Mouse (Mus musculus) cerebellum, adult 18-20 months (tissue): ENCODE data around the gene Fgfr2.
A peak's percentile ranks its signal among the peaks of the same experiment; 100 is the strongest.

Experiments
- DNase-seq, 2 experiments: peaks; one replicate each; pipeline ENCODE4 v3.0.0; 2021

The Fgfr2 gene

DNA sequence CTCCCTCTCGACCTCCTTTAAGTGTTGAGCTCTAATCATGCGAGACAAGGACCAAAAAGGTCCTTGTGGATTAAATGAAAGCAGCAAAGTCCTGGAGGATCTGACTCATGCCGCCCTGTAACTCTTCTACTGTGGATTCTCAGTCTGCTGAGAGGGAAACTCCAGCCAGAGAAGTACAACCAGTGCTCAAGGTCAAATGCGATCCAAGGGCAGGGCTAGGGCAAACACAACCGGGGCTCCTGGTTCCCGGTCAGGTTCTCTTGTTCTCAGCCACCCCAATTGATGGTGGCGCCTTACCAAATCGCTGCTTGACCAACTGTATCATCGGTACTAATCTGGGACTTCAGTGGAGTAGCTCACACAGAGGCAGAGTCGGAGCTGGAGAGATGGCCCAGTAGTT, 322.3 kb downstream of the Fgfr2 start:
- DNase-seq: peak in 1 of 2 experiments; percentile 25

DNA sequence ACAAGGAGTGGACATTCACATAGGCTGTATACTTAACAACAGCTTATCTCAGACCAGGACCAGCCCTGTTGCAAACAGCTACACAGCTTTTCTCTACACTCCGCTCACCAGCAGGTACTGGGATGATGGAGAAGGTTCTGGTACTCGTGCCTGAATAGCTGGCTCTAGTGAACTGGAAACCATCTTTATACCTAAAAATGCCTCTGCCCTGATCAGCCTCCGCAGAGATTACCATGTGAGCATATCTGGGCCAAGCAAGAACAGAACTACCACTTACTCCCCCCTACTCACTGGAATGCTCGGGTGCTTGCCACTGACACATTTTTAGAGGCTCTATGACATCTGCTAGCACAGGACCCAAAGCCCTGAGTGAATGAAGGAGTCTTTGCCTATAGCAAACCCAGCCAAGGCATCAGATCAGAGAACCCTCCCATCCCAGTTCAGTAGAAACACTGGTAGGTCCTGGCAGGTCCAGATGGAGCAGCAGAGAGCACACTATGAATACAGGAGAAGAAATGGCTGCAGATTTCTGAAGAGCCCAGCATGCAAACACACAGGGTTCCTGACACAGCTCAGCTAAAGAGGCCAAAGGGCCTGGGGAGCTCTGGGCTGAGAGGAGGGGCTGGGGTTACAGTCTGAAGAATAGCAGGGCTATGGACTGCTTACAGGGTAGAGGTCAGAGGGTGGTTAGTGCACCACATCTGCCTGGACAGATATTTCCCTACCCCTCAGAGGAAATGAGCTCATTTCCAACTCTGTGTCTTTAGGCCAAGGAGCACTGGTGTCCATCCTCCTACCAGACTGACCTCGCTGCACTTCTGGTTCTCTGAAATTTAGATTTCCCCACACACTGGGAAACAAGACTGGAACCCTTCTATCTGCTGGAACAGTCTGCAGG, 323.8 kb downstream of the Fgfr2 start:
- peak; percentile 53 to 66 for DNase-seq

DNA sequence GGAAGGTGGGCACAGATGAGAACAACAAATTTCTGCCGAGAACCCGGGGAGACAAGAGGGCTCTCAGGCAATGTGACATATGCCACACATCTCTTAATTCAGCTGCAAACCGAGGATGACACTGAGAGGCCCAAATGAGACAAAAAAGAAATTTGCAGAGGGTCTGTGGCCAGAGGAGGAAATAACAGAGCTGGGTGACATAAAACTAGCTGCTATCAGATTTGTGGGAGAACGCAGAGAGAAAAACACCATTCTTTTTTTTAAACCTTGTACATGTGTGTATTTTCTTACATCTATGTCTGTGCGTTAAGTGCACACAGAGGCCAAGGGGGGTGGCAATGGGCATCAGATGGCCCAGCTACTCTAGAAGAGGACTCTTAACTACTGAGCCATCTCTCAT, 328.0 kb downstream of the Fgfr2 start:
- no peak for DNase-seq

DNA sequence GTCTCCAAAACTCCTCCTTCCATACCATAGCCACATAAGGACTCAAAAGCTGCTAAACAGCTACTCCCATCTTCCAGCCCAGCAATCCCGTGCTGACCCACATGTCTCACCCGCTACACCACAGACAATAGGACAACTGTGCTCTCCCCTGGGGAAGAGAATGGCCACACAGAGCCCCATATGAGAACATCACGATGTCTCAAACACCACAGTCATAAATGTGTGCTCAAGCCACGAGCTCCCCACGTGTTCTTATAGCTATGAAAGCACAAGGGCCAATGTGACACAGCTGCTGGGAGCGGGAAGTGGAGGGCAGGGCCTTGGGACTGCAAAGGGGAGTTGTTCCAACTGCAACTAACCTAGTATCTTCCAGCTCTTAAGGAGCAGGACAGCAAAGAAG, 329.7 kb downstream of the Fgfr2 start:
- DNase-seq: no peak

DNA sequence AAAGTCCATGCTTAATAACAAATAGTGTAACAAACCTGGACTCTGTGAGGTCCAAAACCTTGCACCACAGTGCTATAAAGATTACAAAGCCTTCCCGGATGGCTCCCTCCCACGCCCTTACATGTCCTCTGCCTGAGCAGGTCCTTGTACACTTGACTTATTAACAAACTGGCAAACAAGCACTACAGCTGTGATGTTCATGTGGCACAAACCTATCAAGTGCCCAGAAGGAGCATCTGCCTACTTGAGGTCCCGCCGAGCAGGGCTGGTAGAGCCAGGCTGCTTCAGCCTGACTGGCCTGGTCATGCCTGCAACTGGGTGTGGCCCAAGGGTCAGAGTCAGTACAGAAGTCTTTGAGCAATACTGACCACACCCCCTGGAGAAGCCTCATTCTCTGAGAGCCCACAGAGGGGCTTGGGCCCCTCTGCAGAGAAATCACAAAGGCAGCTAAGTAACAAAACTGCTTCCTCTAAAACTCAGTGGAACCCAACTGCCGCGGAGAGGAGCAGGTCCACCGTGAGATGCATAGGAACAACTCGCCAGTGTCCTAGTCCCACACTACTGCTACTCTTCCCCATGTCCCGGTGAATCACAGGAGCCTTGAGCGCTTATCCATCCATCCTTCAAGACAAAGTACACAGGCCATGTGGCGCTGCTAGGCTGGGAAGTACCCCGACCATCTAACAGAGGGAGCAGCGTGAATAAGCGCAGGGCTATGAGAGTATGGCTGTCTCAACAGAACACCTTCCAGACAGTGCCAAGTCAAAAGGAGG, 332.5 kb downstream of the Fgfr2 start:
- DNase-seq: no peak

DNA sequence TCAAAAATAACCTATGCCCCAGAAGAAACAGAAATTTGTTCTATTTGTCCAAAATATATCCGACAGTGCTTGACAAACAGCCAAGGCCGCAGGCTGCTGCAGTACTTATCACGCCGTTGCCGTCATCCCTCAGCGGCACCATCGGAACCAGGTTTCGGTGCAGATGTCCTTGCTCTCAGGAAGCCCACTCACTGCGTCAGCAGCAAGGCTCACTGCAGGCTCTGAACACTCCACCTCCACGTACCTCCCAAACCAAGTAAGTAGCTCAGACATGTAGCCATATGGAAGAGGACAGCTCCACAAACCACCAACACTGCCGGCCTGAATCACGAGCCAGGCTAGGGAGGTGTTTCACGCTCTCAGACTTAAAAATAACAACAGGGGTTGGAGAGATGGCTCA, 334.3 kb downstream of the Fgfr2 start:
- DNase-seq: peak; percentile 56 to 66

DNA sequence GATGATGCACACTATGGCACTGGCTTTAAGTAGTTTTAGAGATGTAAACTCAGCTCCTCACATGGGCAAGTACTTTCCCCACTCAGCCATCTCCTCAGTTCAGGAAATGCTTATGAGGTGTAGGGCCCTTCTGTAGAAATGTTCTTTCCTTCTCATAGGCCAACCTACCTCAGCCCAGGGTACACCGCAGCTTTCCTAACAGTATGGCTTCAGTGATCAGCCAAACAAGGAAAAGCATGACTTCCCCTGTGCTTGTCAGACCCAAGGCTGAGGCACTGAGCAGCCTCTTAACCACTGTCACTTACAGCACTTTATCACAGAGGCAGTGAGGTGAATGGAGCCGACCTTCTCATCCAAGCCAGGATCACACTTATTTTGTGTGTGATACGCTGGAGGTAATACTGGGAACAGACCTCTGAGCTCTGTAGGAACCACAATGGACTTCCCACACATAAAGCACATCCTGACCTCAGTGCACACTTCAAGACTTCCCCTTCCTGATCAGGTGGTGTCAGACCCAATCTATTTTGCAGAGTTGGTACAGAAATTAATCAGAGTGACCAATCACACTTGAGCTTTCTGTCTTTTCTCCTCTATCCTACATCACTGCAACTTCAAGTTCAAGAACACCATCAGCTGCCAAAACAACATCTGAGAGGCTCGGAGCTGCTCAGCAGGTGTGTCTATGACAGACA, 335.5 kb downstream of the Fgfr2 start:
- no peak for DNase-seq

DNA sequence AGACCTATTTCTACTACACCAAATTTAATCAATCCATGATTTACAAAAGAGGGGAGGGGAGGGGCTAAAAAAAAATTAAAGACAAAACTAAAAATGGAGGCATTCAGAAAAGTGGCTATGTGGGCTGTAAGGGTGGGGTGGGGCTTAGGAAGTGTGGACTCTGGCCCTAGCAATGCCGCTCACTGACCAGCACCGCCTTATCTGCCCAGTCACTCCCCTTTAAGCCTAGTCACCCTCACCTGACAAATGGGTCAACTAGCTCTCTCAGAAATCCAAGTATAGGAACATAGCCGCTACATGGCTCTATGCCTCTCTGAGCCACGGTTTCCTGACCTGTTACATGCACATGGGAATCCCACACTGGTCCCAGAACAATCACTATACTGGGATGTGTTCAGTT, 336.1 kb downstream of the Fgfr2 start:
- DNase-seq: no peak

DNA sequence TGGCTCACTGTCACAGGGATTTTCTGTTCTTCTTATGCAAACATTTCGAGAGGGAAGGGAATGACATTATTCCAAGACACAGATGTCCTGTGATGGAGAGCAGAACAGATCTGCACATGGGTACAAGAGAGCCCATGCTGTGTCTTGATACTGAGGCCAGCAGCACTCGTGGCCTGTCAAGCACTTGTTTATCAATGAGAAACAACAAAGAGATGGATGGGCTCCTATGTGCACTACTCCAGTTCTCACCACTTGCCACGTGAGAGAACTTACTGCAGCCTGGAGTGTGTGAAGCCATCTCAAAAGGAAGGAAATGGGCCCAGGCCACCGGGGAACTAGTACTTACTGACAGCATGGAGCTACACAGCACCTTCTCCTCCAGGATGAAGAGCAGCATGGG, 336.6 kb downstream of the Fgfr2 start:
- peak in 1 of 2 experiments; percentile 49 for DNase-seq

DNA sequence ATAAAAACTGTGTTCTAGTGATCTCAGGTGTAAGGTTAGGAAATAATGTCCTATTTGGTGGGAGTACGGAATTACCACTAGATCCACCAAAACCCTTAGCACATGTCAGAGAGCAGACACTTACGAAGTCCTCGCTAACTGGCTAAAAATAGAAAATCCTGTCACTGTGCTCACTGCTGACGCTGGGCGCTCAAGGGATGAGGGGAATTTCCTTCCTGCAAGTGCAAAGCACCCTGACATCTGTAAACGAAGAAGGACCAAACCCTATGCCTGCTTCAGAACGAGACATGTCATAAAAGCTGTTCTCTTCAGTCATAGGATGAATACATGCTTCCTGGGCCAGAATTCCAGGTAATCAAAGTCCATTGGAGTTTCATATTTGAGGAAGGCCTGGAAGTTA, 337.1 kb downstream of the Fgfr2 start:
- DNase-seq: no peak

DNA sequence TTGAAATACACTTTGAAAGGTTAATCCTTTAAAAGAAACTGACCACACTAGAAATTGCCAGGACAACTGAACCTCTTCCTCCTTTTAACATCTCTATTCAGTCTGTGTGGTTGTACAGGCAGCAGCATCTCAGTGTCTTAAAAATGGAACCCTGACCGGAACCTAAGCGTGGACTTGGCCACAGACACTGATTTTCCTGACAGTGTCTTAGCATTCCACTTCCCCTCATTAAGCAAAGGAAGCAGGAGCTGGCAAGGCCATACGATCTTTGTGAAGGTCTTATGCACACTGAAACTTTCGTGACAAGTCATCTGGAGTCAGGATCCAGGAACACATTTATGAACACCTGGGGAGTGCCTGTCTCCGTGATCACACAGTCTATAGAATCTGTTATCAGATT, 339.0 kb downstream of the Fgfr2 start:
- no peak for DNase-seq

DNA sequence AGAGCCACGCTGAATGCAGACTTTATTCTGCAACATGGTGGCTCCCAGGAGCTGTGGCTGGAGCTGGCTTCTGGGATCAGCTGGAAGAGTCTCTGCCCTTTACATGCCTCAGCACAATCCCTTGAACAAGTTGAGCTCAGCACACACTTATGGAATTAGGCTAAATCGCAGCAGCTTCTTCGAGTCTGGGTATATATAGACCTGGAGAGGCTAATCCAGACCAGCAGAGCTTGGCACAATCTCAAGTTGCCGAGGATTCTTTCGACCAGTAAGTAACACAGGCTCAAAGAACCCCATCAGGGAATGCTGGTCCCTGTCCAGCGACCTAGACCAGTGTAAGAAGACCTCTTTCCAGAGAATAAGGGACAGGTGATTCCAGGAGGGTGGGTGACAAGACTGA, 341.3 kb downstream of the Fgfr2 start:
- peak; percentile 58 to 59 for DNase-seq

DNA sequence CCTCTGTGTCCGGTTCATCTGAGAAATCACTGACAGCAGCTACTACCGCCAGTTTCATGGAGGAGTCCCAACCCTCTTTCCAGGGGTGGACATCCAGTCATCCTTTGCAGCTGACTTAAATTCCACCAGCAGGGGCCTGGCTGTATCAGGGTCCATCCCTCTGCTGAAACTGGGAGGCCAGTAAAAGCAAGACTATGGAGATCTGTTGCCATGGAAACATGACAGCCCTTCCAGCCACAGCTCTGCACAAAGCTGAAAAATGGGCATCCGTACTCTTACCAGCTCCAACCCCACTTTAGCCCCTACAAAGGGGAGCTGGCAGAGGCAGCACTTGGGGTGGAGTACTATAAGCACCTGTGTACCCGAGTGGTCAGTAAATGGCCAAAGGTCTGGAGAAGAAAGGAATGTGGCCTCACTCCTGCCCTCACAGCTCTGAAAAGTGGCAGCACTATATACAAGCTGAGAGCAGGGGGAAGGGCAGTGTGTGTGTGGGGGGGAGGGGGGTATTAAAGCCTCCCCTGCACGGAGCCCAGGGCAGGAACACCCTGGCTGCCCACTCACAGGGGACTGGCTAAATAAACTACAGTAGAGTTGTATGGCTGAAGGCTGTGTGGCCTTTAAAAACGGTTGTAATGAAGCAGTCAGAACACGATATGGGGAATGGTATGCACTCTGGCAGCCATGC, 341.9 kb downstream of the Fgfr2 start:
- DNase-seq: no peak

DNA sequence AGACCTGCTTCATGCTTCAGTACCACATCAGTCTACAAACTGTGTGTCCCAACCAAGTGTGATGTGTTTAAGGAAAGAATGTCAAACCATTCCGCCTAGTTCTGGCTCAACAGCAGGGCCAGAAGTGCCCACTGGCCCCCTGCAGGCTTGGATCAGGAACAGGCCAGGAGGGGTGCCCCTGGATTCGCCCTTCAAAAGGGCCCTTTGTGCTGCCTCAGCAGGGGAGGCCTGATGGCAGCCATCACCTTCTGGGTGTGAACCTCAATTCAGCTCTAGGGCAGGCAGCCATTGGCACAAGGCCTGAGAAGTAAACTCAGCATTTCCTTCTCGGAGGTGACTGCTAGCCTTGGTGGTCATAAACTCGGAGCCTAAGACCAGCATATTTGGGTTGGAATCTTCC, 342.5 kb downstream of the Fgfr2 start:
- DNase-seq: peak; percentile 53 to 57

DNA sequence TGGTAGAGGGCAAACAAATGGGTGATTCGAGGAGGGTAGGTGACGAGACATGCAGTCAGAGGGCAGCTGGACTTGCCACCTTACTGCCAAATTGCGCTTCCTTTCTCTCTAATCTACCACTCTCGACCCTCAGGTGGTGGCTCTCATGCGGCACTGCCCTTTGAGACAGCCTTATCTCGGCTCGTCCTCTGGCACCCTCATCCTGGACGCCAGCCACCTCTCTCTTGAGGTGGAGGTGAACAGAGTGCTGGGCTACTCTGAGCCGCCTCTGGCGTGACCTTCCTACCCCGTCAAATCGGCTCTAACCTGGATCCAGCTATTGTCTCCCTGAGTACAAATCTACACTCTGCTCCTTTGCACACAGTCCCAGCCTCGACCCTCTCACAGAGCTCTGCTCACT, 344.5 kb downstream of the Fgfr2 start:
- DNase-seq: no peak

DNA sequence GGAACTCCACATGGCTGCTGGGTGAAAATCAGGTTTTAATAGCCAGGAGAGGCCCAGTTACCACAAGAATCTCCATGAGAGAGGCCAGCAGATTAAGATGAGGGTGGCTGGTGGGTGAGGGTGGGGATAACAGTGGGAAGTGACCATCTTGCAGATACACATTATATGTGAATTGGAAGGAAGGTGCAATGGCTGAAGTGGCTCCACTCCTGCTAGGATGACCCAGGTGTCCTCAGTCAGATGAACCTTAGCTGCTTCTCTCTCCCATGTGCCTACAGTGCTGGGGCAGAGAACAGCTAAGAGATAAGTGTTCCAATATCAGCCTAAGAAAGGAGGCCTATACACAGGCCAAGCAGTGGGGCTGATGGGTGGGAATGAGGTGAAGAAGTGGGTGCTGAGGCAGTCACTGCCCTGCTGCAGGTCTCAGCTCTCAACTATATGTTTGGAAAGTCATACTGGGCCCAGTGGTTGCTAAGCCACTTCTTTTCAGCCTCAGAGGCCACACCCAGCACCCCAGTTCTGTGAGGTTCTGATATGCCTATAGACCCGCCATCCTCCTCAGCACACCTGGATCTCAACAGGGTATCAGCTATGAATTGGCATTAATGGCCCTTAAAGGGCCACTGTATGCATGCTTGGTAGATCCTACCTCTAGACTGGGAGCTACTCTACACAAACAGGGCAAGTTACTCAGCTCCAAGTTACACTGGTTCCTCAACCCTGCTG, 345.3 kb downstream of the Fgfr2 start:
- no peak for DNase-seq

DNA sequence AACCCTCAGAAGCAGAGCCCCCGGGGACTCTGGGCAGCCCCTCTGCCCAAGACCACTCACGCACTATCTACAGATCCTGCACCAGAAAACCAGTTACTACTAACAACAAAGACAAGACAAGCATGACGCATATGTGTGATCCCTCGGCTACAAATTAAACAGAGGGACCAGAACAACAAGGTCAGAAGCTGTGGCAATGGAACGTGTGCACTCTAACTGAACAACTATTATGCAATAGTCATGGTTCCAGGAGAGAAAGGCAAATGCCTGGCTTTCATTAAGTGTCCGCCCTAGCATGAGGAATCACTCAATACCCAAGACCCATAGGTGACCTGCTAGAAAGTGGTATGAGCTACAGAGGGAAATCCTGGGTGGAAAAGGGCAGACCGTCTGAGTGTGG, 346.0 kb downstream of the Fgfr2 start:
- DNase-seq: no peak

DNA sequence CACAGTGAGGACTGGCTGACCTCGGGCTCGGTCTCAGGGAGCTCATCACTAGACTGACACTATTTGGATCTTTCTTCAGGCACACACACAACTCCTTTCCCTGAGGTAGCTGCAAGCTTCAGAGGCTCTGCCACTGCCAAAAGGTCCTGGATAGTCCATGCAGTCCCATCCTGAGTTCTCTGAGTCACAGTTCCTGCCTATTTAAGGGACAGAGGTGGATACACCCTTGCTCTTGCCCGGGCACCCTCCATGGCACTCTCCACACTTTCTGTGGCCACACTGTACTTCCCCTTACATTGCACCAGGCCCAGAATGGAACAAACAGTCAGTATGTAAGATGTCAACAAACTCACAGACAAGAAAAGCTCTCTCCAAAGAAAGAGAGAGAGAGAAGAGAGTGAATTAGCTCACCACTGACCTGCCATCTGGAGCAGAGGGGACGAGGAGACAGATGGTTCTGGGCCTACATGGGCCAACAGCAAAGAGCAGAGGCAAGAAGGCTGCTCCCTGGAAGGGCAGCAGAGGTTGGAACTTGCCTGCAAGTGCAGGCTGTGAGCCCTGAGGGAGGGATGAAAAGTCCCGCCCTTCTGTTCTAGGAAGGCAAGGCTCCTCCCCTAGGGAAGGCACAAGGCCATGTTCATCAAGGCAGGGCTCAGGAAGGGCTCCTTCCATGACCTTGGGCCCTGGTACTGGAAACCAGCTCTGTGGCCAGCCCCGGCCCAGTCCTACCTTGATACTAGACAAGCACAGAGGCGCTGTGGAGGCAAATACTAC, 346.6 kb downstream of the Fgfr2 start:
- DNase-seq: no peak

DNA sequence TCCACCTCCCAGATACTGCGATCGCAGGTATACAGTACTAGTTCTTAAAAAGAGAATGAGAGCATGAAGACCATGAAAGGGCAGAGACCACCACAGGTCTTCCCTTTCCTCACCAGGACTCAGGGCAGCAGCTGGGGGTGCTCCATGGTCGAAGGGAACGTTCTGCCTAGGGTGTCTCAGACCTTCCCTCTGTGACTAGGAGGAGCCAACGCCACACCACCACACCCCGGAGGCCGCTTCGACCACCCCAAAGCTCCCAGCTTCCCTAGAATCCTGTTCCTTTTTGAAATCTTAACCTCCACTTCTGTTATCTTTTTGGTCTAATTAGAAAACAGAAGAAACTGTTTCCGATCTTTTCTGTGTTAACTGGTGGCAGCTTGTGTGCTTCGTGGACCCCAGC, 347.2 kb downstream of the Fgfr2 start:
- DNase-seq: no peak

DNA sequence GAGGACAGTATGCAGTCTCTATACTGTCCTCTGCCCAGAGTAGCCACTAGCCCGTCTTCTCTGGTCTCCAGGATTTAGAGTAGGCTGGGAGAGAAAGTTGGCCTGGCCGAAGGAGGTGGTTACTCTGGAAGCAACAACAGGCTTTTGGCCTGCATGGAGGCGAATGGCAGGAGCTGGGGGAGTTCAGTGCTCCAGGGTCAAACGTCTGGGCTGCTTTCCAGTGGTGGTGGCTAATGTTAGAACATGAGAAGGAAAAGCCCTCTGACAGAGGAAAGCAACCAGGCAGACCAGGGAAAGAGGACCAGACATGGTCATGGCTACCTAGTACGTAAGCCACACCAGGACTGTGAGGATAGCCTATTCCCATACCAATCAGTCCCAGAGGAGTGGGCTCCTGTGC, 347.8 kb downstream of the Fgfr2 start:
- no peak for DNase-seq

DNA sequence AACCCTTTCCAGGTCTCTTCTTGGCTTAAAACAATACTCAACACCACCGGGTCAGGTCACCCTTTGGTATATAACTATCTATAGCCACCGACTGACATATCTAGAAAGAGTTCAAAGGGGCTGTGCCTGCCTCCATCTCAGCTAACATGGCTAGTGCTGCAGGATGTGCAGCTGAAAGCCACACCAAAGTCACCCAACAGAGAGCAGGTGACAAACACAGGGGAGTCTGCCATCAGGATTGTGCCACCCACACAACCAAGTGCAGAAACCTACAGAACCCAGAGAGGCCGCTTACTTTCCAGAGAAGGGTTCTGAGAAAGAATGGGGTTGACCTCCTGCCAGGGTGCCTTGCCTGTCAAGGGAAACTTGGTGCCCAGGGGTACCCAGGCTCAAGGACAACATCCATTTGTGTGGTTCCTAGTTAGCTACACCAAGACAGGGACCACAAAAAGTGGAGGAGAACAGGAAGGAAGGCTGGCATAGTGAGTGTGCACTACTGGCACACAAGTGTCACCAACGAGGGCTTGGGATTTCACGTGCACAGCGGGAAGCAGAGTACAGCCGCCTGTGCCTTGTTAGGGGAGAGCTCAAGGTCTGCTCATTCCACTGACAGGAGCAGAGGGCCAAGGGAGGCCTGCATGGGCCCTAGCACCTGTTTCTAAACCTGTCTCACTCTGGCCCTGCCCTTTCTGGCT, 350.0 kb downstream of the Fgfr2 start:
- DNase-seq: no peak
